In the genomic region with DNA sequence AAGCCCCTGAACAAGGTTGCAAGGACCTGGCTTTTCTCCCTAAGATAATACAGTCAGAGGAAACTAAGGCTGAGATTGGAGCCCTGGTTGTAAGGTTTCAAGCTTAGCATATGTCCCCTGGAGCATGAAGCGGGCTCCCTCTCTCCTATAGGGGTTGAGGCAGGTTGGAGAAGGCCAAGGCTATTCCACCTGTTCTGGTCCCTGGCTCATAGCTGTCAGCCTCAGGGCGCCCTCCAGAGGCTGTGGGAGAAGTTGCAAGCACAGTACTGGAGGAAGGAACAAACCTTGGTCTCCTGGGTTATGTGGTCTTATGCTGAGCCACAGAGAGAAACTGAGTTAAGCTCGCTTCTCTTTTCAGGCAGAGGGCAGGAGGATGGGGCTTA, we compare ENCODE assay signal across 8 mouse cellular contexts. TPM values are rescaled to one million over a fixed set of nuclear protein-coding genes. Genes with fewer than 3 reads are reported as not detected.
DNase-seq lines count a peak whose midpoint lies in the region; ATAC-seq and TF ChIP-seq lines count a peak whose summit lies in the region.

No protein-coding gene starts in this region.

- no peaks in the 10 kb centered on the region for H3K9me3 ChIP-seq in lung, embryonic 14.5 days (ENCODE audit: low read depth, low read length)
- H3K9me3 ChIP-seq in hindbrain, embryonic 14.5 days (ENCODE audit: control insufficient read depth, low read length): no peaks in the 10 kb centered on the region
- H3K9me3 ChIP-seq in midbrain, embryonic 14.5 days (ENCODE audit: control insufficient read depth, low read length): no peaks in the 10 kb centered on the region

- peak; percentile 64 for TF ChIP-seq CTCF in lung, embryonic 14.5 days (IDR thresholded peaks at IDR 0.05; ENCODE audit: low read depth)

- peak; percentile 54 for DNase-seq in lung, embryonic 14.5 days
- no peak for DNase-seq in lung, postnatal 36 days
- DNase-seq in embryo, embryonic 11 days: peak; percentile 57
- DNase-seq in hindbrain, embryonic 14.5 days (ENCODE audit: low spot score): peak; percentile 59
- DNase-seq in midbrain, embryonic 14.5 days: peak; percentile 68
- no peak for DNase-seq in T-cell, adult 2 months (ENCODE audit: low spot score)
- no peak for DNase-seq in urinary bladder, postnatal 10 days (ENCODE audit: low spot score)
- DNase-seq in kidney, postnatal 25 days: no peak

- H3K9ac ChIP-seq in lung, embryonic 14.5 days: no peak overlapping the region
- H3K9ac ChIP-seq in hindbrain, embryonic 14.5 days: peak overlapping the region; percentile 49
- peak overlapping the region; percentile 59 for H3K9ac ChIP-seq in midbrain, embryonic 14.5 days (replicated peaks; ENCODE audit: low read length)

- WGBS in lung, embryonic 14.5 days: 42% methylated on average over 3 of the region's 3 CpGs
- WGBS in hindbrain, embryonic 14.5 days: 38% methylated on average over 3 of the region's 3 CpGs
- 26% methylated on average over 3 of the region's 3 CpGs for WGBS in midbrain, embryonic 14.5 days

- peak; percentile 23 for ATAC-seq in lung, embryonic 14.5 days (ENCODE audit: insufficient read depth)
- ATAC-seq in hindbrain, embryonic 14.5 days (ENCODE audit: low FRiP score): peak; percentile 61
- ATAC-seq in midbrain, embryonic 14.5 days (ENCODE audit: low FRiP score, low TSS enrichment): peak; percentile 44; the same call in 1 of the 2 replicates

- H3K4me2 ChIP-seq in lung, embryonic 14.5 days: peak overlapping the region; percentile 57
- peak overlapping the region; percentile 51 for H3K4me2 ChIP-seq in hindbrain, embryonic 14.5 days (replicated peaks)
- peak overlapping the region; percentile 55 for H3K4me2 ChIP-seq in midbrain, embryonic 14.5 days (ENCODE audit: low read length)

- peaks cover 7% of the 10 kb centered on the region; the same call in 1 of the 2 replicates for H3K4me1 ChIP-seq in lung, embryonic 14.5 days (ENCODE audit: insufficient read depth)
- H3K4me1 ChIP-seq in hindbrain, embryonic 14.5 days (replicated peaks; ENCODE audit: control insufficient read depth, insufficient read depth, low read length): peaks cover 7% of the 10 kb centered on the region; the same call in 1 of the 2 replicates
- H3K4me1 ChIP-seq in midbrain, embryonic 14.5 days (ENCODE audit: control insufficient read depth, insufficient read depth, low read length): peaks cover 9% of the 10 kb centered on the region

- H3K36me3 ChIP-seq in lung, embryonic 14.5 days (ENCODE audit: insufficient read depth): no peaks in the 10 kb centered on the region
- no peaks in the 10 kb centered on the region for H3K36me3 ChIP-seq in hindbrain, embryonic 14.5 days (replicated peaks; ENCODE audit: control insufficient read depth, insufficient read depth)
- H3K36me3 ChIP-seq in midbrain, embryonic 14.5 days (ENCODE audit: control insufficient read depth, insufficient read depth, low read length): no peaks in the 10 kb centered on the region

- H3K27me3 ChIP-seq in lung, embryonic 14.5 days (ENCODE audit: insufficient read depth, low read length): no peaks in the 10 kb centered on the region
- no peaks in the 10 kb centered on the region for H3K27me3 ChIP-seq in hindbrain, embryonic 14.5 days (ENCODE audit: control insufficient read depth, insufficient read depth, low read length)
- no peaks in the 10 kb centered on the region for H3K27me3 ChIP-seq in midbrain, embryonic 14.5 days (ENCODE audit: control insufficient read depth, insufficient read depth, low read length)

- no peak overlapping the region for H3K4me3 ChIP-seq in lung, embryonic 14.5 days (ENCODE audit: low read depth, low read length)
- peak overlapping the region; percentile 12; the same call in 1 of the 2 replicates for H3K4me3 ChIP-seq in hindbrain, embryonic 14.5 days (replicated peaks; ENCODE audit: low read length)
- peak overlapping the region; percentile 19 for H3K4me3 ChIP-seq in midbrain, embryonic 14.5 days (replicated peaks; ENCODE audit: low read depth, low read length)

- H3K27ac ChIP-seq in lung, embryonic 14.5 days (ENCODE audit: low read depth): peak overlapping the region; percentile 47
- H3K27ac ChIP-seq in hindbrain, embryonic 14.5 days: no peak overlapping the region
- peak overlapping the region; percentile 45; the same call in 1 of the 2 replicates for H3K27ac ChIP-seq in midbrain, embryonic 14.5 days (replicated peaks; ENCODE audit: low read depth, low read length)

RNA-seq across cellular contexts. Expression of gene Edn2, which starts 11.9 kb away (rescaled TPM):
- polyA plus RNA-seq in lung, embryonic 14.5 days (2014; fragmentation: Nextera tagmentation; extraction: Ambion mirVana): 0.34 and 0.78 TPM in 2 replicates
- not detected in 2 replicates for polyA plus RNA-seq in hindbrain, embryonic 14.5 days (2014; fragmentation: Nextera tagmentation; extraction: Ambion mirVana)
- polyA plus RNA-seq in midbrain, embryonic 14.5 days (2014; fragmentation: Nextera tagmentation; extraction: Ambion mirVana): 0.18 TPM in 1 of 2 replicates, not detected in the other

Comparison
In these comparisons a context has a peak if more than half of its experiments do, and no peak if none do; other contexts are left out.
1. DNase-seq: peak in lung, embryonic 14.5 days (single experiment), embryo, embryonic 11 days (single experiment), hindbrain, embryonic 14.5 days (single experiment) and midbrain, embryonic 14.5 days (single experiment); none in lung, postnatal 36 days (single experiment), T-cell, adult 2 months (single experiment), urinary bladder, postnatal 10 days (single experiment) and kidney, postnatal 25 days (0 of 2).
2. Peak in every context shown above with its lines, with median percentiles within 50 percentile points of each other: ATAC-seq and H3K4me2 ChIP-seq.